Mouse (Mus musculus) hematopoietic multipotent progenitor cell, adult 10-12 weeks (in vitro differentiated cells): Measurements from ENCODE around the gene Zbtb42. TPM values are rescaled to one million over a fixed set of nuclear protein-coding genes. Genes with fewer than 3 reads are reported as not detected.

Experiments used
- polyA plus RNA-seq: library from polyadenylated mRNA; stranded (reverse); fragments of >175 nt; gene quantifications from 2 replicates; pipeline ENCODE4 v1.2.3, GENCODE M21; 2012; ENCODE audit warnings: low replicate concordance

Gene Zbtb42
- polyA plus RNA-seq: 21.1 and 47.2 TPM in 2 replicates

DNA sequence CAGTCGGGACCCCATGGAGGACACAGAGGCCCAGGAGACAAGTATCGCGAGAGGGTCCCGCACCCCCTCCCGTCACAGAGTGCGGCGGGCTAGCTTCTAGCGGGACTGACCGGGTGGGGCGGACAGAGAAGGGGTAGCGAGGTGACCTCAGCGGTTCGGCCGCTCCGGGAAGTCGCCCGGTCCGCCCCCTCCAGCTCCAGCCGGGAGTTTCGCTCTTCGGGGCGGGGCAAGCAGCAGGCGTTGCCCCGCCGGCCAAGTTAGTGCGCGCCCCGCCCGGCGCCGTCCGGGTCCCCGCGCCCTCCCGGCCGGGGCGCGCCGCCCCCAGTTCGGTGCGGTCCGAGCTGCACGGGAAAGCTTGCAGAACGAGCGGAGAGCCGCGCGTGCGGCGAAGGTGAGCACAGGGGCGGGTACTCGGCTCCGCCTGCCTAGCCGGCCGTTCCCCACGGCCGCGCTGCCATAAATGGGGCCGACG lies at the start of gene Zbtb42:
TSS of gene Zbtb42 (plus strand) at position 274 of the 472 bp plus-strand sequence.

GRCm38 (mm10) chr12:112644180-112644854 lies 34.3 kb upstream of the Zbtb42 start, which contains the start of gene Siva1:
TSS of gene Siva1 (plus strand) at chr12:112644679.

GRCm38 (mm10) chr12:112674132-112675011 lies 4.3 kb upstream of the Zbtb42 start, which contains the start of gene Akt1:
TSS of gene Akt1 (minus strand) at chr12:112674884.

DNA sequence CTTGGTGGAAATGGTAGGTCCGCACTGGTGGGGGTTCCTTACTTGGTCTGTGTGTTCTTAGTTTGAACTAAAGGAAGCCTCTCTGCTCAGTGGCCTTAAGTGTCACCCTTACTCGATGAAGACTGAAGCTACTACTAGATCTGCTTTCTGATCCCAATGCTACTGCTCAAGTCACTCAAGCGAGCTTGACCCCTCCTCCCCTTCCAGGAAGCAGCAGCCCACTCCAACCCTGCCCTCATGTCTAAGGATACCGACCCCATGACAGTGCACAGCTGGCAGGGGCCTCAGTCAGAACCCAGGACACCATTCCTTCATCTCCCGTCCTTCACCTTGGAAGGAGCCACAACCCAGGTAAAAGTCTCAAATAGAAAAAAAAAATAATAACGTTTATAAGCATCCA lies 41.6 kb downstream of the Zbtb42 start, which contains the start of gene Cep170b:
TSS of gene Cep170b (plus strand) at position 240 of the 400 bp plus-strand sequence.

Other genes starting within 250 kb of the Zbtb42 start
- gene A530016L24Rik, start 189.4 kb upstream of the Zbtb42 start, polyA plus RNA-seq: not detected in 2 replicates
- gene Tmem179, start 162.1 kb upstream of the Zbtb42 start, polyA plus RNA-seq: not detected in 2 replicates
- gene Inf2, start 90.0 kb upstream of the Zbtb42 start, polyA plus RNA-seq: 61.9 and 159 TPM in 2 replicates
- 34.8 and 57.0 TPM in 2 replicates for gene Adssl1, start 58.8 kb upstream of the Zbtb42 start, polyA plus RNA-seq
- gene Siva1, start 34.1 kb upstream of the Zbtb42 start, polyA plus RNA-seq: 14.1 and 24.9 TPM in 2 replicates
- 241 and 387 TPM in 2 replicates for gene Akt1, start 3.9 kb upstream of the Zbtb42 start, polyA plus RNA-seq
- 9.9 and 19.5 TPM in 2 replicates for gene Cep170b, start 41.6 kb downstream of the Zbtb42 start, polyA plus RNA-seq
- gene Pld4, start 81.8 kb downstream of the Zbtb42 start, polyA plus RNA-seq: 197 and 291 TPM in 2 replicates
- gene Ahnak2, start 123.8 kb downstream of the Zbtb42 start, polyA plus RNA-seq: 0.31 and 3.6 TPM in 2 replicates
- 0.73 and 1.4 TPM in 2 replicates for gene Clba1, start 130.1 kb downstream of the Zbtb42 start, polyA plus RNA-seq
- gene Cdca4, start 150.6 kb downstream of the Zbtb42 start, polyA plus RNA-seq: 13.8 and 23.1 TPM in 2 replicates
- 16.5 and 17.0 TPM in 2 replicates for gene Gpr132, start 189.4 kb downstream of the Zbtb42 start, polyA plus RNA-seq